Mouse (Mus musculus) E14TG2a.4 (cell line): Measurements from ENCODE around the gene Scaf4.

ENCODE experiments used
- CTCF ChIP-seq: conservative IDR thresholded peaks from 2 replicates; pipeline ENCODE4 v1.5.1; 2014; ENCODE audit warnings: low read length
- NANOG ChIP-seq: IDR thresholded peaks from 2 replicates; pipeline ENCODE4 v1.6.1; 2014; ENCODE audit warnings: borderline replicate concordance, low read length, mixed read lengths
- POU5F1 ChIP-seq: IDR thresholded peaks from 2 replicates; pipeline ENCODE4 v1.6.1; 2014; ENCODE audit warnings: low read length, borderline replicate concordance

GRCm38 (mm10) chr16:90229897-90230296 lies 54.4 kb downstream of the Scaf4 start:
- TF ChIP-seq CTCF (no peak), POU5F1 (no peak), NANOG (no peak)
